Mouse (Mus musculus): ENCODE data around the gene Lrrc8c. TPM values are rescaled to one million over a fixed set of nuclear protein-coding genes. Genes with fewer than 3 reads are reported as not detected.

The Lrrc8c gene
- total RNA-seq, 2 experiments from 2014 or later: 22.5 to 64.7 TPM

DNA sequence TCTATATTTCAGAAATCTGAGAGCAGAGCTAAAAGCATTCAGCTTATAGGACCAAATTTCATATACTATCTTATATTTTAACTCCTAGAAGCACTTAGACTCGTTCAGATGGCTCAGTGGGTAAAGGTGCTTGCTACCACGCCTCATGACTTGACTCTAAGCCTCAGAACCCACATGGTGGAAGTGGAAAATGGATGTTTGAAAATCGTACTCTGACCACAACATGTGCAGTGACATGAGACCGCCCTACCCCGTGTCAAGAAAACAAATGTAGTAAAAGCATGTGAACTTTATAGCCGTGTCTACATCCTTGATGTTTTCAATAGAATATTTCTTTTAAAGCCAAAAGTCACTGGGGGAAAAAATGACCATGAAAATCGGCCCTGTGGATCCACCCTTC is 21.9 kb downstream of the Lrrc8c start:
- ATAC-seq (replicated peaks; ENCODE audit: low FRiP score, low TSS enrichment, poor library complexity, severe bottlenecking): no peak

DNA sequence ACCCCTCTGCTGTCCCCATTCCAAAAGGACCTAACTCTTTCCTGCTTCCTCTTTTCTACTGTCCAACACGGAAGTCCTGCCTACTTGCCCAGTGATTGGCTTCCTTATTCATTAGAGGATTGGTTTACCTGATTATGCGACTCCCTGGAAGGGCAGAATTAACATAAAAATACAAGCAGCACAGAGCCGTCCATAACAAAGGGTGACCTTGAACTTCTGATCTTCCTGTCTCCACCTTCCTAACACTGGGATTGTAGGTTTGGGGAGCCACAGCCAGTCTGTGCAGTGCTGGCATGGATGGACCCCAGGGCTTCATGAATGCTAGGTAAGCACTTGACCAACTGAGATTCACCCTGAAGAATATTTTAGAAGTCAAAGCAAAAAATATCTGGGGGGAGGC is 25.9 kb downstream of the Lrrc8c start:
- no peak for ATAC-seq (replicated peaks; ENCODE audit: low FRiP score, low TSS enrichment, poor library complexity, severe bottlenecking)

DNA sequence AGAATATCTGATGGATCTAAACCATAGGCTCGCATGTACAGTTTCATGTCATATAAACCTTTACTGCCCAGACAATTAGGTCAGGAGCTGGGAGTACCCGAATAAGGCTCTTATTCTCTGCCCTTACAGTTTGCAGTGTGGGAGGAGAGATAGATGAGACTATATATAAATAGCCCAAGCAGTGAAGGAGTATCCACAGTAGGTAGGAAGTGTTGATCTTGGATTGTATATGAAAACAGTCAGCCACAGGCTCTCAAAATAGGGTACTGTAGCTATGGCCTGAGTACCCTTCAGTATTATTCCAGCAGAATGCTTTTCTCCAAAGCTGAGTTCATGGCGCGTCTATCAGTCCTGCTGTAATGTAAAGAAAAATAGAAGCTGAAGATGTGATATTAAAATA is 27.9 kb downstream of the Lrrc8c start:
- ATAC-seq (replicated peaks; ENCODE audit: low FRiP score, low TSS enrichment, poor library complexity, severe bottlenecking): no peak

DNA sequence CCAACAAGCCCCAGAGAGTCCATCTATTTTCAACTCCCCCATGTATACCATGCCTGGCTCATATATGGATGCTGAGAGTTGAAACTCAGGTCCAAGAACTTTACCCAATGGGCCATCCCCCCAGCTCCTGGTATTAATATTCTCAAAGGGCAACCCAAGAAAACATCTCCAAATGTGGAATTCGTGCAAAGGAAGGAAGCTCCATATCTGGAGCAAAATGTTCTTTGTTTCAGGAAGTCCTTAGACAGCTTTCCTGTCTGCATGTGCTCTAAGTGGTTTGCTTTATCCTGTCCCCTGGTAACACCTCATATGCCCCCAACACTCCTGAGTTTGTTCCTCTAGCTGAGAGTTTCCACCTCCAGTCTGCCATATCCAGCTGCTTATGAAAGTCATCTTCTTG is 32.6 kb downstream of the Lrrc8c start:
- no peak for ATAC-seq (replicated peaks; ENCODE audit: low FRiP score, low TSS enrichment, poor library complexity, severe bottlenecking)

DNA sequence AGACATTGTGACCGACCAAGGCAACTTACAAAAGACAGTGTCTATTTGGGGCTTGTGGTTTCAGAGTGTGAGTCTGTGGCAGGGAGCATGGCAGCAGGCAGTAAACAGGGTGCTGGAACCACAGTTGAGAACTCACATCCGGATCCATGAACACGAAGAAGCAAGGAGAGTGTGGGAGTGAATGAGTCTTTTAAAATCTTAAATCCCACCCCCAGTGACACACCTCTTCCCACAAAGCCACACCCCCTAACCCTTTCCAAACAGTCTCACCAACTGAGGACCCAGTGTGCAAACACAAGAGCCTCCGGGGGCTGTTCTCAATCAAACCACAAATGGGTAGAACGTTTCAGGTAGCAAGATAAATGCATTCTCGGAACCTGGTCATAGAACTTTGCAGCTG is 37.1 kb downstream of the Lrrc8c start:
- ATAC-seq (replicated peaks; ENCODE audit: low FRiP score, low TSS enrichment, poor library complexity, severe bottlenecking): no peak

DNA sequence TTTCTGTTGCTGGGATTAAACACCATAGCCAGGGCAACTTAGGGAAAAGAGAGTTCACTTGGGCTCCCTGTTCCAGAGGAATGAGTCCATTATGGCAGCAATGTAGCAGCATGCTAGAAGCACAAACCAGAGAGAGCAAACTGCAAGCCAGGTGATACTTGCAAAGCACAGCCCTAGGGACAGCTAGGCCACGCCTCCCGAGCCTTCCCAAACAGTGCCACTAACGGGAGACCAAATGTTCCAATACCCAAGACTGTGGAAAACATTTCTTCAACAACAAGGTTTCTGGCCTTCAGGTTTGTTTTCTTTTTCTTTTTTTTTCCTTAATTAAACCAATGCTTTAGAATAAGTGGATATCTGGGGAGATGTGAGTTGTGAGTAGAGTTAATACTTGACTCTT is 38.2 kb downstream of the Lrrc8c start:
- ATAC-seq (replicated peaks; ENCODE audit: low FRiP score, low TSS enrichment, poor library complexity, severe bottlenecking): no peak

DNA sequence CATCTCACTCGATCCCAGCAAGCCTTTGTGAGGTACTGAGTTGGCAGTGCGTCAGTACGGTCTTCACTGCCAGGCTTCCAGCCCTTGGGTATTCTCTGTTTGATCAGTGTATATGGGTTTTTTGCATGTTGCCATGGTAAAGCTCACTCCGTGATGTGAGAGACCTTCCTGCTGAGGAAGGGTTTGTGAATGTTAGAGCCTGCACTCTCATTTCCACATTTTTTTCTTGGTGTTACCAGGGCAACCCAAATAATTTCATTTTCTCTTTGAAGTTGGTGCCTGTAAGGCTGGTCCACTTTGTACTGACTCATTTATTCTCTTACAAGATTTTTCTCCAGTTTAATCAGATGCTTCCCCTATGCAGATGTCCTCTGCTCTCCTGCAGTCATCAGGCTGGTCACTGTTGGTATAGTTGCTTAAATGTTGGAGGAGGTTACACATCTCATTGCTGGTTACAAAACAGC is 38.6 kb downstream of the Lrrc8c start:
- ATAC-seq (replicated peaks; ENCODE audit: low FRiP score, low TSS enrichment, poor library complexity, severe bottlenecking): 0 out of 2 replicates have a peak, but pooled peaks have one; percentile 11

DNA sequence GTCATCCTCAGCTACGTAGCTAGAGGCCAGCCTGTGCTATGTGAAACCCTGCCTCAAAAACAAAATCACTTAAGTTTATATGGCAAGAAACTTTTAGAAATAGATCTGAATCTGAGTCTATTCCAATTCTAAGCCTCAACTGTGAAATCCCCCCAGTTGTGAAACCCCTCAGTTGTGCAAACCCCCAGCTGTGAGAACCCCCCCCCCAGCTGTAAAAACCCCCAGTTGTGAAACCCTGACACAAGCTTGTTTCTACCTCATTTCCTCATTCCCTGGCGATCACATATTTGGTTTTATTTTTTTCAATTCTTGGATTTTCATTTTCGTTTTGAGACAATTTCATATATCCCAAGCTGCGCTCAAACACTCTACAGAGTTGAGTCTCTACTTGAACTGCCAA is 39.3 kb downstream of the Lrrc8c start:
- no peak for ATAC-seq (replicated peaks; ENCODE audit: low FRiP score, low TSS enrichment, poor library complexity, severe bottlenecking)

DNA sequence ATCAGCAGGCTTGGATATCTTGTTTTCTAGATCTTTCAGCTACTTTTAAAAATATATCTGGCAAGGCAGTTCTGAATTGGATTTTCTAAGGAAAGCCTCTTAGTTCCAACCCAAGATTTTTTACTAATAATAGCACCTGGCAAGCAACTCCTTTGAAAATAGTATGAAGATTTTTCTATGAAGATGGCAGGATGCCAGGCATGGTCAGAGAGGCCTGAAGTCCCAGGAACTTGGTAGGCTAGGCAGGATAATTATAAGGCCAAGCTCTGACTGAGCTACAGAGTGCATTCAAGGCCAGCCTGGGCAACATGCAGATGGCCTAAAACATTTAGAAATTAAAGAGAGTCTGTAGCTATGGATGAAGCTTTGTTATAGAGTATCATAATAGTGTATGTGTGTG is 42.7 kb downstream of the Lrrc8c start:
- ATAC-seq (replicated peaks; ENCODE audit: low FRiP score, low TSS enrichment, poor library complexity, severe bottlenecking): no peak

DNA sequence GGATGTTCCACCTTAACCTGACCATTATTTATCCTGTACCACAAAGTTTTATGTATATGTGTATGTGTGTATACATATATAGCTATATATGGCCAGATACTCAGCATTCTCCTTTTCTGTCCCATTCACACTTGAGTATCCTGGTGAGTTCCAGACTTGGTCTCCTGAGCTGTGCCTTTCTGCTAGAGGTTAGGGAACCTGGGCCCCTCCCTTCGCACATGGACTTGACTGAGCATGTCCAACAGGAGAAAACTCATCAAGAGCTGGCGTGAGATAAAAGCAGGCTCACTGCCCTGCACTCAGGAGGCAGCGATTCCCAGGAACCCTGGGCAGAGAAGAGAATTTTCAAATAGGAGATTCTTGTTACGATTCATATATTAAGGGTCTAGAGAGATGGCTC is 45.6 kb downstream of the Lrrc8c start:
- no peak for ATAC-seq (replicated peaks; ENCODE audit: low FRiP score, low TSS enrichment, poor library complexity, severe bottlenecking)

DNA sequence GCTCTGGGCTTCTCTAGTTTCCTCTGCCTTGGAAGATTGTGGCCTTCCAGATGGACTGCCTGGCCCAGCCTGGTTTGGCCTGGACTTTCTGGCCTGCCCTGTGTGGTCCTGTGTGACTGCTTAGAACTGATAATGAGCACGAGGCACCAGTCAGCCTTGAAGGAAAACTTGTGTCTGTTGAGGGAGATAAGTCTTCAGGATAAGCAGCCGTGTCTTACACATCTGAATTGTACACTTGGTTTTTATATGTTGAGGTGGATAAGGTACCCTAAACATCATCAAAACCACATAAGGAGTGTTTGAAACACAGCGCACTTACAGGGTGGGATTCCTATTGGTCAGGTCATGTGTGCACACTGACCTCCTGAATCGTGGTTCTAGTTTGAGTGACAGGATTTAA is 46.6 kb downstream of the Lrrc8c start:
- peak; percentile 92 for ATAC-seq (replicated peaks; ENCODE audit: low FRiP score, low TSS enrichment, poor library complexity, severe bottlenecking)

DNA sequence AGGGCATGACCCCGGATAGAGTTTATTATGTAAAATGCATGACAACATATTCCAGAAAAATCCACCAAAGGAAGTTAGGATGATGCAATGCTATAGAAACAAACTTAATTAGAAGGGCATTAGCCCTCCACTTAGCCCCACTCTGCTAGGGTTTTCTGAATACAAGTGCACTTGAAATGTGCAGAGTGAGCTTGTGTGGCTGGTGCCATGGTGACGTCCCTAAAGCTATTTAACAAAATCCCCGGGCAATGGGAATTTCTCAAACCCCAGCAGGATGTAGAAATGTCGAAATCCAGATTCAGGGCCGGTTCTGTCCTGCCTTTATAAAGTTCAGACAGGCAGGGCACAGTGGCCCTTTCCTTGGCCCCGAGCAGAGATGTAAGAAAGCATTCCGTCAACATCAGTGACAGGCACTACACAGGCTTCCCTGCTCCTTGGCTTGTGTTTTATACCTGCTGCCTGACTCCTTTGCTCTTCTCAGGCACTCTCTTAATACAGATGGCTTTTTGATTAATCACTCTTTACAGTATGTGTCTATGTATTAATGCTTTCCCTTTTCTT is 47.7 kb downstream of the Lrrc8c start:
- ATAC-seq (replicated peaks; ENCODE audit: low FRiP score, low TSS enrichment, poor library complexity, severe bottlenecking): no peak

DNA sequence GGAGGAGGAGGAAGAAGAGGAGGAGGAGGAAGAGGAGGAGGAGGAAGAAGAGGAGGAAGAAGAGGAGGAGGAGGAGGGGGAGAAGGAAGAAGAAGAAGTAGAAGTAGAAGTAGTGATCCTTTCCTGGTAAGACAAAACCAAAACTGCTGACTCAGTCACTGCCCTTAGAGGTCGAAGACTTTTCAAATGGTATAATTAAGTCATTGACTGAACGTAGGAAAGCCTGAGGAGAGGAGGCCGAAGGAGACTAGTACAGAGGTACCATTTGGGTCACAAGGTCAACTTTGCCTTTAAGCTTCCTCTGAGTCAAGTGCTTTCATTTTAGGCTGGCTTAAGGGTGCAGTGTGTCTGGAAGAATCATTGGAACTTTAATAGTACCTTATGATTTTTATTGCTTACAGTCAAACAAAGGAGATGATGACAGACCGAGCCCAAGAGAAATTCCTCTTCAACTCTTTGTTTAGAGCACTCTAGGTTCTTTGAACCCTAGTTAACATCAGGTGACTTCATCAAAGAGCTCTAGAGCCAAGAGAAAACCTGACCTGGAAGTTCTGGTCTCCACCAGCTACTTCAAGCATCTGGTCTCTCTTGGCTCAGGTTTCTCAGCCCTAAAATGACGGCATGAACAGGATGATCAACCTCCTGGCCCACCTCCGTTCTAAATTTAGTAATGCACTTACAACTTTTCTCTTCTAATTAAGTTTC is 49.0 kb downstream of the Lrrc8c start:
- no peak for ATAC-seq (replicated peaks; ENCODE audit: low FRiP score, low TSS enrichment, poor library complexity, severe bottlenecking)

DNA sequence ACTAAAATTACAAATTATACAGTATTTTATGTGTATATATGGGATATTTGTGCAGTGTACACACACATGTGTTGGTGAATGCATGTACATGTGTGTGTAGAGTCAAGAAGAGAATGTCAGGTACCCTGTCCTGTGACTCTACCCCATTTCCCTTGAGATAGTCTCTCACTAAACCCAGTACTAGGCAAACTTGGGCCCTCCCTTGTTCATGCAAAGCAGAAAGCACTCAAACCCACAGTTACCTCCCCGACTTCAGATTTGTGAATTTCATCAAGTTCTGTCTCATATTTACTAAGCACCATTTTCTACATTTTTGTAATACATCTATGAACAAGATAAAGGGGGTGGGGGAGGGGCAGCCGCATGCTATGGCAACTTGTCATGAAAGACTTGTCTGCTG is 50.0 kb downstream of the Lrrc8c start:
- ATAC-seq (replicated peaks; ENCODE audit: low FRiP score, low TSS enrichment, poor library complexity, severe bottlenecking): no peak

DNA sequence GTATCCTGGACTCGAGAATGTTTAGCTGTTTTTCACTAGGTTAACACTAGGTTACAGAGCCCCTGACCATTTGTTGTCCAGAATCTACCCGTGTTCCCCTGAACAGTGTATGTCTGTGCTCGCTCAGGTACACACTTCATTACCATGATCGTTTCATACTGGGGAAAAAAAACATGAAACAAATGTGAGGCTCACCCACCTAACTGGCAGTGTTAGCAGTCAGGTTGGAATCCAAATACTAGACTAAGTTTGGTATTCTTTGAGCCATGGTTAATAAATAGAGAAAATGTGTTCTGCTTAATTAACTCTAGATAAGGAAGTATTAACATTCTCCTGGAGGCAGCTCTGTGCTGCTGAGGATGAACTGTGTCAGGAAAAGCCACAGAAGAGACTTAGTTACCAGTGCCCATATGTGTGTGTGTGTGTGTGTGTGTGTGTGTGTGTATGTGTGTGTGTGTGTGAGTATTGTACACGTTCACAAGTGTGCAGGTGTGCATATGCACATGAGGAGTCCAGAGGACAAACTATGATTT is 53.0 kb downstream of the Lrrc8c start:
- ATAC-seq (replicated peaks; ENCODE audit: low FRiP score, low TSS enrichment, poor library complexity, severe bottlenecking): no peak

DNA sequence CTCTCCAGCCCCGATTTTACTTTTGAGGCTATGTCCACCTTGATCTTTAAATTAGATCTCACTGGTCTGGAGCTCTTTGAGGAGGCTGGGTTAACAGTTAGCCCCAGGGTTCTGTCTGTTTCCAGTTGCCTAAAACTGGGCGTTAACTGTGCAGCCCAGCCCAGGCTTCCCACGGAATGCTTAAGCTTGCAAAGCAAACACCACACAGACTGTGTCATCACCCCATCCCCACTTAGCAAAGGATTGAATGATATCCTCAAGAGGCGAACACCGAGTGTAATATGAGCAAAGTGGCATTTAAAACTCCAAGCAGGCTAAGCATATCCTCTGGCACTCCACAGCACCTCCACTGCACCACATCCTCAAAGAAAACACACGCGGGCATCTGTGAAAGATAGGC is 53.7 kb downstream of the Lrrc8c start:
- ATAC-seq (replicated peaks; ENCODE audit: low FRiP score, low TSS enrichment, poor library complexity, severe bottlenecking): no peak

DNA sequence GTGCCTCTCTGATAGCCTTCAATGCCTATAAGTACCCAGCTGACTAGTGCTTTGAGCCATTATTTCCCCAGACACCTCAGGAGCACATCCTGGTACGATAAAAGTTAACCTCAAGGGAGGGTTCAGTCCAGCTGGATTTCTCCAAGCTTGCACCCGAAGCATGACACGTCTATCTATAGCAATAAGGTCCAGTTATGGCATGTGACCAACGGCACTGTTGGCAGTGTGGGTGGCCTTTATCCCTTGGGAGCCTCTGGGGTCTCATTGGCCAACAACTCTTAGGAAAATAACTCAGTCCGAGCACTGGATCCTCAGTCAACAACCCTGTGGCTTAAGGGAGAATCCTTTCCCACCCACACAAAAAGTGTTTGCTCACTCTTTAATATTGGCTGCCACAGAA is 55.6 kb downstream of the Lrrc8c start:
- ATAC-seq (replicated peaks; ENCODE audit: low FRiP score, low TSS enrichment, poor library complexity, severe bottlenecking): no peak

DNA sequence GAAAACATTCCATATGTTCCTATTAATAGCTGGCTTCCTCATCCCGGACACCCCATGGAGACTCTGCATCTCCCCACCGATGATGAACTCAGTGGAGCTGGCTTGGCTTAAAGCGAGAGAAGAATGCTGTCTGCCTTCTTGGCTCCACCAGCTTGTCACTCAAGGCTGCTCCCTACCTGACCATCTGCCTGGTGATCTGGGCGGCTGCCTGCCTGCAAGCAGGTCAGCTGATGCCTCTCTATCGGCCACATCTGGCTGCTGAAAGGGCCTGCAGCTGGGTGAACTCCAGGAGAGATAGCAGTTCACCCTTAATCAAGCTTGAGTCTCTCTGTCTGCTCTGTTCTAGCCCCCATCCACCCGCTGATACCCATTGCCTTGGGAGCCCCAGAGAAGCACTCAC is 56.7 kb downstream of the Lrrc8c start:
- peak; percentile 96 for ATAC-seq (replicated peaks; ENCODE audit: low FRiP score, low TSS enrichment, poor library complexity, severe bottlenecking)

DNA sequence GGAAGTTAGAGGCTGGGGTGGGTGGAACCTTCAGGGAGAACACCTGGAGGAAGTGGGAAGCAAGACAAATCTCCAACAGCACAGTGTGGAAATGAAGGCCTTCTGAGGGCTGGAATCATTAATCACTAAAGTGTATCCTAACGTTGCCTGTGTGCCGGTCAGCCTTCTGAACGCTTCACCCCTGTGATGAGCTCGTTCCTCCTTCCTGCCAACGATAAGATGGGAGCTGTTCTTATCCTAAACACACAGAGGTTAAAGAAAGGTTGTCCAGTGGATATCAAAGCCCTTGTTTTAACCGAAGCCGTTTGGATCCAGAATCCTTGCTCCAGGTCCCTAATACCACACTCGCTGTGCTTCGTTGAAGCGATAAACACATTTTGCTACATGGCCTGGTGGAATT is 61.7 kb downstream of the Lrrc8c start:
- ATAC-seq (replicated peaks; ENCODE audit: low FRiP score, low TSS enrichment, poor library complexity, severe bottlenecking): no peak

DNA sequence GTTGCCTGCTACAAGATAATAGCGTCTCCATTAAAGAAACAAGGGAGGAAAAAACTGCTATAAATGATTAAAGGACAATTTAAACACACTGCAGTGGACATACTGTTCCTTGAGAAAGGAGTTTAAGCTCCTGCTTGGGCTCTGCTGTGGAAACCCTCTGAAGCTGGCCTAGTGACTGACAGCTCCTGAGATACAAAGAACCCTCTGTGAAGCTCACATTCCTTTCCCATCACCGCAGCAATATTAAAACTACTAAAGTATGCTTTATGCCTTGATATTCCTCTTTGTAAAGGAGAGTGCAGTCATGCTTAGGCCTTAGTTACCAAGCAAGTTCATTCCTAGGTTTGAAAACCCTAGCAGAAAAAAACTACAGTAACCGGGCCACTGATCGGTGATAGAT is 66.7 kb downstream of the Lrrc8c start:
- ATAC-seq (replicated peaks; ENCODE audit: low FRiP score, low TSS enrichment, poor library complexity, severe bottlenecking): no peak

DNA sequence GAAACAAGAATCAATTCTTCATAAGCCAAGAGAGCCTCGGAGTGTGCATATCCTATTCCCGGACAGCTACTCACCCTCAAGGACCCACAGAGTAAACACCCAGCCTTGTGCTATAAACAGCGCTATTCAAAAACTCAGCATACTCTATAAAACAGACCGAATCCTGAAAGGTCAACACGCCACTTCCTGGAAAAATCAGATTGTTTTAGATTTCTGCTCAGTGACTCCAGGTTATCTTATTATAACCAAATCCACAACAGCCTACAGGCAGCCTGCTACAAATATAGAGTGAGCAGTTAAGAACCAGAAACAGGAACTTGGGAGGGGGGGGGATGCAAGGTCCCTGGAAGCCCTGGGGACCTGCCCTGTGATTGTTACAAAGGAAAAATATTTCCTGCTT is 67.5 kb downstream of the Lrrc8c start:
- ATAC-seq (replicated peaks; ENCODE audit: low FRiP score, low TSS enrichment, poor library complexity, severe bottlenecking): no peak
